Mouse (Mus musculus) gastrocnemius, postnatal 14 days (tissue): Measurements from ENCODE around the gene Bcl2l12. TPM values are rescaled to one million over a fixed set of nuclear protein-coding genes. Genes with fewer than 3 reads are reported as not detected.
A peak's percentile ranks its signal among the peaks of the same experiment; 100 is the strongest.
"Not testable (repeated sequence)": the region's sequence is repeated elsewhere in the genome, so short reads cannot be mapped to it uniquely, and the experiment has no call there.

Experiments
- DNase-seq: peaks from one replicate; pipeline ENCODE4 v3.0.0; 2021; ENCODE audit warnings: mixed read lengths
- intact Hi-C: fragments of 180-260 bp; cut with DNase I; formaldehyde crosslinking; loops from one replicate; pipeline ENCODE4 v1.15.1; 2025; ENCODE audit warnings: low total_unique reads
- long read RNA-seq, 2 experiments: library from polyadenylated mRNA; stranded (forward); transcript quantifications; one replicate each; pipeline ENCODE4 v2.0.0; 2021
- total RNA-seq, 2 experiments: library from RNA; stranded (reverse); gene quantifications; 2 replicates each; pipeline ENCODE4 v1.2.3; 2021

Bcl2l12 gene
- 10 to 100 TPM in 1 of 2 experiments, 1 to 10 TPM in 1; 10.0 to 10.6 TPM for total RNA-seq
- long read RNA-seq, experiment 1, transcript Bcl2l12-201 (7 exons, 1,075 nt): major isoform, 7 of 7 reads
- long read RNA-seq, experiment 1, partial matches to known transcripts: 0 of 7 reads
- long read RNA-seq, experiment 1, other reads (novel, unspliced or antisense): 0 of 7 reads
- long read RNA-seq, experiment 2, transcript Bcl2l12-201 (7 exons, 1,075 nt): major isoform, 11 of 13 reads
- long read RNA-seq, experiment 2, partial matches to known transcripts: 0 of 13 reads
- long read RNA-seq, experiment 2, other reads (novel, unspliced or antisense): 2 of 13 reads

GRCm38 (mm10) chr7:44998501-44998955, at the start of gene Bcl2l12:
Gene Bcl2l12 (minus strand): TSS chr7:44998712.
- intact Hi-C loops: no loop called here

GRCm38 (mm10) chr7:45047491-45047890, 49.0 kb upstream of the Bcl2l12 start:
- intact Hi-C loops: no loop called here
- DNase-seq: no peak

More at GRCm38 (mm10) chr7:44998501-44998955, at the start of gene Bcl2l12:
- DNase-seq: peak; percentile 69

GRCm38 (mm10) chr7:45046853-45047350, 48.4 kb upstream of the Bcl2l12 start:
- intact Hi-C loops: no loop called here
- DNase-seq: no peak

- intact Hi-C loops: no loop called here
- no peak for DNase-seq
These were observed 47.2 kb upstream of the Bcl2l12 start for GRCm38 (mm10) chr7:45045741-45046140.

- no peak for DNase-seq
- intact Hi-C loops: no loop called here
These were observed 44.8 kb upstream of the Bcl2l12 start for GRCm38 (mm10) chr7:45043307-45043706.

GRCm38 (mm10) chr7:45040851-45041250, 42.3 kb upstream of the Bcl2l12 start:
- intact Hi-C loops: no loop called here
- peak; percentile 68 for DNase-seq

- no peak for DNase-seq
These were observed 39.9 kb upstream of the Bcl2l12 start for GRCm38 (mm10) chr7:45038411-45038810.

GRCm38 (mm10) chr7:45037720-45038361, 39.3 kb upstream of the Bcl2l12 start:
- intact Hi-C loops: no loop called here
- peak; percentile 62 for DNase-seq

More at GRCm38 (mm10) chr7:45038411-45038810, 39.9 kb upstream of the Bcl2l12 start:
- intact Hi-C loops: no loop called here

- intact Hi-C loops: no loop called here
- DNase-seq: no peak
These were observed 38.2 kb upstream of the Bcl2l12 start for GRCm38 (mm10) chr7:45036702-45037101.

- intact Hi-C loops: no loop called here
- DNase-seq: no peak
These were observed 37.1 kb upstream of the Bcl2l12 start for GRCm38 (mm10) chr7:45035631-45036030.

- DNase-seq: no peak
- intact Hi-C loops: no loop called here
These were observed 35.3 kb upstream of the Bcl2l12 start for GRCm38 (mm10) chr7:45033722-45034359.

- DNase-seq: no peak
- intact Hi-C loops: no loop called here
These were observed 32.3 kb upstream of the Bcl2l12 start for GRCm38 (mm10) chr7:45030857-45031256.

- DNase-seq: no peak
- intact Hi-C loops: no loop called here
These were observed 31.5 kb upstream of the Bcl2l12 start for GRCm38 (mm10) chr7:45029995-45030394.

GRCm38 (mm10) chr7:45028351-45028750, 29.8 kb upstream of the Bcl2l12 start:
- DNase-seq: no peak
- intact Hi-C loops: no loop called here

- DNase-seq: no peak
- intact Hi-C loops: no loop called here
These were observed 29.2 kb upstream of the Bcl2l12 start for GRCm38 (mm10) chr7:45027761-45028160.

- no peak for DNase-seq
- intact Hi-C loops: no loop called here
These were observed 27.7 kb upstream of the Bcl2l12 start for GRCm38 (mm10) chr7:45026256-45026655.

- intact Hi-C loops: no loop called here
These were observed 27.2 kb upstream of the Bcl2l12 start for GRCm38 (mm10) chr7:45025601-45026220.

GRCm38 (mm10) chr7:45024281-45025248, 26.1 kb upstream of the Bcl2l12 start:
- DNase-seq: no peak
- intact Hi-C loops: no loop called here

More at GRCm38 (mm10) chr7:45025601-45026220, 27.2 kb upstream of the Bcl2l12 start:
- peak; percentile 57 for DNase-seq

GRCm38 (mm10) chr7:45023711-45024110, 25.2 kb upstream of the Bcl2l12 start:
- DNase-seq, intact Hi-C loops: not testable (repeated sequence)
